In the genomic region with DNA sequence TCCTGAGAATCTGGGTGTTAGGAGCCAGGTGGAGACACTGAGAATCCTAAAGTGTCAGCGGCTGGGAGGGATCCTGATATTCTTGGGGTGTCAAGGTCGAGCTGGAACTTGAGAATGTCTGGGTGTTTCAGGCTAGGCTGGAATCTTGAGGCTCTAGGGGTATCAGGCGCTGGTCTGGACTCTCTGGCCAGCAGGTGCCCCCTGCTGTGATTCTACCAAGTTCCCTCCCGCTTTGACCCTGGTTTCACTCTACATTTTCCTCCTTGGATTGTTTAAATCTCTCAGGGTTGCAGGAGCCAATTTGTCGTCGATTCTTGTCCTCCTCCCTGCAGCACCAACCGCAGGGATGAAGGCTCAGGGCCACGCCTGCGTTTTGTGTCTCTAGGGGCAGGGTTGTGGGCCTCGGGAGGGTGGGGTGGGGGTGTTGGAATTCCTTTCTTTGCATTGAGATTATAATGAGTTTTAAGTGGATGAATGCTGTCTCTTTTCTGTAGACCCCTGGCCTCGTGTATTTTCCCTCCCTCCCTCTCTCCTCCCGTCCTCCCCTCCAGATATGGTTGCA, we compare ENCODE assay signal across 8 mouse cellular contexts. TPM values are rescaled to one million over a fixed set of nuclear protein-coding genes. Genes with fewer than 3 reads are reported as not detected.
DNase-seq lines count a peak whose midpoint lies in the region; ATAC-seq and TF ChIP-seq lines count a peak whose summit lies in the region.

No protein-coding gene starts in this region.

- no peak for DNase-seq in heart, adult 8-10 months (ENCODE audit: low spot score)
- no peak for DNase-seq in MEL (ENCODE audit: low read depth, low spot score)
- DNase-seq in forebrain, embryonic 14.5 days (ENCODE audit: low spot score), result no peak
- no peak for DNase-seq in liver, embryonic 14.5 days (ENCODE audit: low read depth in 3 of 3, low spot score in 3 of 3)
- DNase-seq in adrenal gland, postnatal 14 days, result no peak
- DNase-seq in adrenal gland, postnatal 36 days, result no peak
- DNase-seq in spleen, adult 12 weeks (ENCODE audit: low spot score), result no peak

- H3K4me3 ChIP-seq in heart, embryonic 12.5 days, result peak overlapping the region; percentile 69
- H3K4me3 ChIP-seq in MEL (ENCODE audit: control insufficient read depth in 1 of 2, insufficient read depth in 1 of 2, low read depth in 2 of 2, low read length in 2 of 2), result peak overlapping the region; percentile 76 to 85
- H3K4me3 ChIP-seq in forebrain, embryonic 14.5 days (ENCODE audit: low read depth, low read length), result peak overlapping the region; percentile 86
- H3K4me3 ChIP-seq in liver, embryonic 14.5 days (ENCODE audit: insufficient read depth in 1 of 2, low read depth in 2 of 2, low read length in 2 of 2), result peak overlapping the region; percentile 71 to 89

- no peaks in the 10 kb centered on the region for H3K27me3 ChIP-seq in heart, embryonic 12.5 days (replicated peaks)
- no peaks in the 10 kb centered on the region for H3K27me3 ChIP-seq in MEL (ENCODE audit: control insufficient read depth in 1 of 2, insufficient read depth in 2 of 2, low read length in 2 of 2)
- H3K27me3 ChIP-seq in forebrain, embryonic 14.5 days (replicated peaks; ENCODE audit: control insufficient read depth, insufficient read depth, low read length), result no peaks in the 10 kb centered on the region
- no peaks in the 10 kb centered on the region for H3K27me3 ChIP-seq in liver, embryonic 14.5 days (ENCODE audit: control insufficient read depth, insufficient read depth, low read length)

- no peak for TF ChIP-seq RAD21 in MEL (IDR thresholded peaks at IDR 0.05; ENCODE audit: low read depth, low read length)

- H3K9ac ChIP-seq in heart, embryonic 12.5 days, result peak overlapping the region; percentile 88
- peak overlapping the region; percentile 95 for H3K9ac ChIP-seq in MEL (ENCODE audit: control insufficient read depth, low read depth, low read length, poor library complexity, severe bottlenecking)
- H3K9ac ChIP-seq in forebrain, embryonic 14.5 days (ENCODE audit: low read length), result peak overlapping the region; percentile 90
- peak overlapping the region; percentile 77 for H3K9ac ChIP-seq in liver, embryonic 14.5 days (replicated peaks)

- H3K4me1 ChIP-seq in heart, embryonic 12.5 days (replicated peaks), result peaks cover 21% of the 10 kb centered on the region
- peaks cover 9 to 18% of the 10 kb centered on the region in 2 experiments for H3K4me1 ChIP-seq in MEL (ENCODE audit: control insufficient read depth in 1 of 2, insufficient read depth in 2 of 2, low read length in 2 of 2)
- peaks cover 12% of the 10 kb centered on the region for H3K4me1 ChIP-seq in forebrain, embryonic 14.5 days (ENCODE audit: control insufficient read depth, insufficient read depth, low read length)
- H3K4me1 ChIP-seq in liver, embryonic 14.5 days (replicated peaks; ENCODE audit: control insufficient read depth in 2 of 2, insufficient read depth in 2 of 2, low read length in 1 of 2), result peaks cover 8 to 21% of the 10 kb centered on the region in 2 experiments

- peaks cover 51% of the 10 kb centered on the region for H3K79me2 ChIP-seq in MEL (ENCODE audit: control insufficient read depth, insufficient read depth, low read length, poor library complexity)

- no peak for TF ChIP-seq CTCF in MEL (IDR thresholded peaks at IDR 0.05 in 2 of 3, conservative IDR thresholded peaks at IDR 0.05 in 1 of 3; ENCODE audit: control insufficient read depth in 1 of 3, insufficient read depth in 1 of 3, low read depth in 2 of 3, low read length in 3 of 3, poor library complexity in 1 of 3, severe bottlenecking in 1 of 3)
- TF ChIP-seq CTCF in liver, embryonic 14.5 days (IDR thresholded peaks at IDR 0.05; ENCODE audit: low read depth), result no peak

- WGBS in heart, embryonic 12.5 days, result 5% methylated on average over 12 of the region's 12 CpGs
- under 1% methylated on average over 12 of the region's 12 CpGs for WGBS in forebrain, embryonic 14.5 days
- under 1% methylated on average over 12 of the region's 12 CpGs for WGBS in liver, embryonic 14.5 days (ENCODE audit: insufficient replicate concordance)

- H3K36me3 ChIP-seq in heart, embryonic 12.5 days, result peaks cover 3% of the 10 kb centered on the region; the same call in 1 of the 2 replicates
- H3K36me3 ChIP-seq in MEL (ENCODE audit: control insufficient read depth in 1 of 2, insufficient read depth in 2 of 2, low read length in 2 of 2), result peaks cover 0 to 27% of the 10 kb centered on the region in 2 experiments; a peak in 3 of 4 replicates
- H3K36me3 ChIP-seq in forebrain, embryonic 14.5 days (ENCODE audit: control insufficient read depth, insufficient read depth, low read length), result no peaks in the 10 kb centered on the region
- H3K36me3 ChIP-seq in liver, embryonic 14.5 days (replicated peaks; ENCODE audit: control insufficient read depth, insufficient read depth, low read depth), result no peaks in the 10 kb centered on the region

- H3K9me3 ChIP-seq in heart, embryonic 12.5 days (replicated peaks), result no peaks in the 10 kb centered on the region
- no peaks in the 10 kb centered on the region for H3K9me3 ChIP-seq in MEL (replicated peaks; ENCODE audit: insufficient read depth, low read length)
- H3K9me3 ChIP-seq in forebrain, embryonic 14.5 days (replicated peaks; ENCODE audit: control insufficient read depth, low read length), result no peaks in the 10 kb centered on the region
- no peaks in the 10 kb centered on the region for H3K9me3 ChIP-seq in liver, embryonic 14.5 days (ENCODE audit: control insufficient read depth, low read length)

- TF ChIP-seq EP300 in MEL (IDR thresholded peaks at IDR 0.05; ENCODE audit: low read depth in 1 of 2, low read length in 2 of 2), result no peak
- TF ChIP-seq EP300 in liver, embryonic 14.5 days (IDR thresholded peaks at IDR 0.05; ENCODE audit: low read depth), result no peak

- peak overlapping the region; percentile 55 for H3K27ac ChIP-seq in heart, embryonic 12.5 days (ENCODE audit: poor library complexity, severe bottlenecking)
- peak overlapping the region; percentile 76 for H3K27ac ChIP-seq in MEL (ENCODE audit: control insufficient read depth, low read depth, low read length)
- peak overlapping the region; percentile 82; the same call in 1 of the 2 replicates for H3K27ac ChIP-seq in forebrain, embryonic 14.5 days (ENCODE audit: low read depth, low read length)
- H3K27ac ChIP-seq in liver, embryonic 14.5 days, result no peak overlapping the region

- ATAC-seq in heart, embryonic 12.5 days (ENCODE audit: insufficient number of reproducible peaks, low FRiP score), result peak; percentile 14; the same call in 1 of the 2 replicates
- 0 out of 2 replicates have a peak, but pooled peaks have one; percentile 2 for ATAC-seq in forebrain, embryonic 14.5 days
- peak; percentile 44; the same call in 1 of the 2 replicates for ATAC-seq in liver, embryonic 14.5 days (ENCODE audit: insufficient read depth)

- H3K4me2 ChIP-seq in heart, embryonic 12.5 days, result peak overlapping the region; percentile 79
- H3K4me2 ChIP-seq in forebrain, embryonic 14.5 days (ENCODE audit: low read length), result peak overlapping the region; percentile 75
- peak overlapping the region; percentile 89 for H3K4me2 ChIP-seq in liver, embryonic 14.5 days (ENCODE audit: low read depth)

- no peak for TF ChIP-seq POLR2A in MEL (IDR thresholded peaks at IDR 0.05; ENCODE audit: control insufficient read depth in 1 of 2, insufficient read depth in 1 of 2, low read depth in 1 of 2, low read length in 2 of 2, poor library complexity in 1 of 2)

TF ChIP-seq in MEL, 35 proteins besides CTCF, POLR2A, EP300 and RAD21 (continues in another document):
- TF ChIP-seq ETS1 (IDR thresholded peaks at IDR 0.05; ENCODE audit: low read depth, low read length) (no peak), NRF1 (IDR thresholded peaks at IDR 0.05; ENCODE audit: insufficient read depth, low read depth, low read length, poor library complexity, severe bottlenecking) (no peak), TBP (IDR thresholded peaks at IDR 0.05; ENCODE audit: low read depth, low read length) (no peak), POLR2AphosphoS5 (IDR thresholded peaks at IDR 0.05; ENCODE audit: borderline replicate concordance, low read depth, low read length) (no peak), MAX (IDR thresholded peaks at IDR 0.05; ENCODE audit: low read length) (no peak), E2F4 (IDR thresholded peaks at IDR 0.05; ENCODE audit: borderline replicate concordance, low read depth, low read length) (no peak), ZC3H11A (IDR thresholded peaks at IDR 0.05; ENCODE audit: low read depth, low read length) (no peak), BHLHE40 (IDR thresholded peaks at IDR 0.05; ENCODE audit: borderline replicate concordance, low read depth, low read length) (no peak), MEF2A (IDR thresholded peaks at IDR 0.05; ENCODE audit: extremely low read depth, insufficient replicate concordance, low read depth, low read length, poor library complexity, severe bottlenecking) (no peak), CHD1 (IDR thresholded peaks at IDR 0.05; ENCODE audit: low read depth, low read length) (no peak; the same call in 1 of the 2 replicates), MAZ (IDR thresholded peaks at IDR 0.05; ENCODE audit: low read depth, low read length) (no peak)

RNA-seq across cellular contexts. Expression of gene Rab4a, which starts 0.7 kb away (rescaled TPM):
- polyA plus RNA-seq in heart, embryonic 12.5 days (2016; fragmentation: Nextera tagmentation; extraction: Ambion mirVana), result 42.3 and 47.2 TPM in 2 replicates
- total RNA-seq in heart, adult 8-10 months (2022), result 10 to 100 TPM in 3 of 4 experiments, 1 to 10 TPM in 1; 9.4 to 14.1 (median 11.6) TPM
- total RNA-seq in MEL (2012; rRNA removed), result 22.2 and 23.1 TPM in 2 replicates
- polyA plus RNA-seq in MEL (2012; ENCODE audit: insufficient read depth in 1 of 2, insufficient read length in 2 of 2, low read depth in 1 of 2, low replicate concordance in 2 of 2, missing spikeins in 1 of 2), result 10 to 100 TPM in 1 of 2 experiments, not detected in 1; 44.6 TPM
- polyA plus RNA-seq in forebrain, embryonic 14.5 days (2014; fragmentation: Nextera tagmentation; extraction: Ambion mirVana), result 68.2 and 74.5 TPM in 2 replicates
- polyA plus RNA-seq in liver, embryonic 14.5 days (2012; rRNA removed), result 12.6 and 12.9 TPM in 2 replicates
- polyA plus RNA-seq in liver, embryonic 14.5 days (2014; fragmentation: Nextera tagmentation; extraction: Ambion mirVana), result 23.7 and 24.2 TPM in 2 replicates
- total RNA-seq in adrenal gland, postnatal 14 days (2021), result 18.9 and 20.0 TPM in 2 replicates
- 10 to 100 TPM; 23.2 to 34.6 TPM for total RNA-seq in adrenal gland, postnatal 36 days (2021)

RNA-seq across cellular contexts. Expression of gene Ccsap, which starts 53.6 kb away (rescaled TPM):
- 3.3 and 4.1 TPM in 2 replicates for polyA plus RNA-seq in heart, embryonic 12.5 days (2016; fragmentation: Nextera tagmentation; extraction: Ambion mirVana)
- 1 to 10 TPM in 1 of 4 experiments, under 1 TPM in 3; 0.44 to 1.4 (median 0.87) TPM for total RNA-seq in heart, adult 8-10 months (2022)
- total RNA-seq in MEL (2012; rRNA removed), result 6.7 and 7.0 TPM in 2 replicates
- polyA plus RNA-seq in MEL (2012; ENCODE audit: insufficient read depth in 1 of 2, insufficient read length in 2 of 2, low read depth in 1 of 2, low replicate concordance in 2 of 2, missing spikeins in 1 of 2), result 10 to 100 TPM in 1 of 2 experiments, not detected in 1; 12.1 TPM
- 5.2 and 6.7 TPM in 2 replicates for polyA plus RNA-seq in forebrain, embryonic 14.5 days (2014; fragmentation: Nextera tagmentation; extraction: Ambion mirVana)
- 2.9 and 3.5 TPM in 2 replicates for polyA plus RNA-seq in liver, embryonic 14.5 days (2012; rRNA removed)
- polyA plus RNA-seq in liver, embryonic 14.5 days (2014; fragmentation: Nextera tagmentation; extraction: Ambion mirVana), result 2.4 and 2.7 TPM in 2 replicates
- 3.8 and 4.1 TPM in 2 replicates for total RNA-seq in adrenal gland, postnatal 14 days (2021)
- 1 to 10 TPM; 2.4 TPM for total RNA-seq in adrenal gland, postnatal 36 days (2021)
